Mouse (Mus musculus) liver (tissue): ENCODE measurements around the gene Crtam.
A peak's percentile ranks its signal among the peaks of the same experiment; 100 is the strongest.

Source experiments
- DNase-seq: peaks from one replicate; pipeline ENCODE4 v3.0.0-alpha.2; 2020; ENCODE audit warnings: mixed read lengths

The Crtam gene

DNA sequence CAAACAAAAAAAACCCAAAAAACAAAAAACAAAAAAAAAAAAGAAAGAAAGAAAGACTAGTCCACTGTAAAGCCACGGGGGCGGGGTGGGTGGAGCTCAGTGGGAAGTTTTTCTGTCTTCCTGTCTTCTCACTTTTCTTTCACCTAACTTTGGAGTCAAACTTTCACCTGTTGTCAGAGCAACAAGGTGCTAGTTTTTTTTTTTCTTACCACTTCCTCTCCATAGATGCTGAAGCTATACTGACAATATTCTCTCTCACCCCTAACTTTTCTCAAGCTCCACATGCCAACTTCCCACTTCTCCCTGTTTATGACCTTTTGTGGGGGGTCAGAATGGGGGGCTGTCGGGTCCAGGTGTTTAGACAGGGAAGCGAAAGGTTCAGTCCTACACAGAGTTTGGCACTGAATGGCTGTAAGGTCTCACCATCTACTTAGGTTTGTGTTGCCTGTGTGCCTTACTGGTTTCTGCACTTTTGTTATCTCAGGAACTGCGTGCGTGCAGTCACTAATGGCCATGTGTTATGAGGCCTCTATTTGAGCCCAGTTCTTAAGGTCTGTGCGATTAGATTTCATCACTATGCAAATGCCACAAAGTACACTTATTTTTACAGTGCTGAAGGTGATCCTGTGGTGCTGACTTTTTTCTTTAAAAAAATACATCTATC lies 7.2 kb downstream of the Crtam start:
- no peak for DNase-seq

DNA sequence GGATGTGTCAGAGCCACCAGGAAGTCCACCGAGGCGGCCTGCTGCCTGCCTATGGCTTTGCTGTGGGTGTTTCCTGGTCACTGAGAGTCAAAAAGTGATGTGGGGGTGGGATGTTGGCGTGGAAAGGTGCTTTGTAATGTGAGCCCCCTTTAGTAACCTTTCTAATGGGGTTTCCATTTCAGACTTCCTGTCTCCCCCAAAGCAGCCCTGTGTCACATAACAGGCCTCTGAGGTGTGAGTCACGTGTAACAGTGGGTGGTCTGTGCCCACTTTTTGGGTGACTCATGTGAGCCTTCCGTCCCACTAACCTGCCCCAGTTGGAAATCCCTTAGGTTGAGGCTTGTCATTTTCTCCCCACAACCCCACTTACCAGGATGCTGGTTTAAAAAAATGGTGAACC lies 10.4 kb downstream of the Crtam start:
- DNase-seq, result no peak

DNA sequence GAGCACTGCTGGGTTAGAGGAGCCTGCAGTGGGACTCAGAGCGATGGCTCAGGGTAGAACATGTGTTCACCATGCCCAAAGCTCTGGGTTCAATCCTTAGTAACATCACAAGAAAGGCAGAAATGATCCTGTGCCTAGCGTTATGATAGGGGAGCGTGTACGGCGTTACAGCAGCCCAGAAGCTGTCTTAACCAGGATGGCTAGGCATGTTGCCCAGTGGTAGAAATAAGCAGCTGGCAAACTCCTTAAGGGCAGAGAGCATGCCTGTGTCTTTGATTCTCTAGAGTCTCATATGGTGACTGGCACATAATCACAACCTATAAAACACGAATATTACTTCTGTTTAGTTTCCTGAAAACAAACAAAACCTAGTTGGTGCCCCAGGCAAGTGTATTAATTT lies 12.9 kb downstream of the Crtam start:
- no peak for DNase-seq

DNA sequence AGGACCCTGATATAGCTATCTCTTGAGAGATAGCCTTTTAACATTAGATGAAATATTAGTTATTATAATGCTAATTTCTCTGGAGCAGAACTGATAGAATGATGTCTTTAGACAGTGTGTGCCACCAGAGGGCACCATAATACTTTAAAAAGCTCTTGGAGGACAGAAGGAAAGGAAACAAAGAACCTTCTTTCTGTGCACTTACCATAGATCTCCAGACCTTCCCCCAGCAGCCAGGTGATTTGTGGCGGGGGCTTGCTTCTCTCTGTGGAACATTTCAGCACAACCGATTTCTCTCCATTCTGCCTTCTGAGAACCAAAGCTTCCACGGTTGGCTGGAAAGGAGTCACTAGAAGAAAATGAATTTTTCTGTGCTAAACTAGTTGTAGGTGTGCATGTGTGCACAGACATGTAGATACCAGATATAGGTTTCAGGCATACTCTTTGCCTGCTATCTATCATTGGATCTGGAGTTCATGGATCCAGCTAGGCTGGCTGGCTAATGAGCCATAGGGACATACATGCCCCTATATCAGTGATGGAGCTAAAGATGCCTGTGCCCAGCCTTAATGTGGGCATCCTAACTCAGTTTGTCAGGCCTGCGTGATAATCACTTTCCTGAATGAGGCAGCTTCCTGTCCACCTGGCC lies 14.4 kb downstream of the Crtam start:
- DNase-seq, result peak; percentile 30

DNA sequence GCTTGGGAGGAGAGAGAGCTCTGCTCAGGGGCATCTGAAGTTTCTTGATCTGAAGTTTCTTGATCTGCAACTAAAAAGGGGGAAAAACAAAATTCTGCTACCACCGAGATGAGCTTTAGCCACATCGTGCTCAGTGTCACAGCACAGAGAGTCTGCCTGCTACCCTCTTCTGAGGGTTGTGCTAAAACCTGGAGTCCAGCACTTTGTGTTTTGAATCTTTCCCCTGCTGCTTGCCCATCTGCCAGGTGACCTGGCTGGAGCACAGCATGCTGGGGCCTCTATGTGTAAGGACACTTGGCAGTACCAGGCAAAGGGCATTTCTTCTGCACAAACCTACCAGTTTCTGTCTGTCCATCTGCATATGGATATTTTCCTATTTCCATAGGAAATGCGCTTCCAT lies 20.1 kb downstream of the Crtam start:
- no peak for DNase-seq

DNA sequence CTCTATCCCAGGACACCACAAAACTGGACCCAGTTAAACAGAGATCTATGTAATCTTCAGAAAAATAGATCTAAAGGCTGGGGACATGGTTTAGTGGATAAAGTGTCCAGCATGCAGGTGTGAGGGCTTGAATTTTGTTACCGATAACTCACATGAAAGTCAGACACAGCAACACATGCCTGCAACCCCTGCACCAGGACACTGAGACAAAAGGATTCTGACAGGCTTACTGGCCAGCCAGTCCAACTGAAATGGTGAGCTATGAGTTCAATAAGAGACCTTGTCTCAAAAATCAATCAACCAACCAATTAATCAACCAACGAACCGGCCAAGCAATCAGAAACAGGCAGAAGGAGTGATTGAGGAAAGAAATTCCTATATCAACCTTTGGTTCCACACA lies 20.7 kb downstream of the Crtam start:
- no peak for DNase-seq

DNA sequence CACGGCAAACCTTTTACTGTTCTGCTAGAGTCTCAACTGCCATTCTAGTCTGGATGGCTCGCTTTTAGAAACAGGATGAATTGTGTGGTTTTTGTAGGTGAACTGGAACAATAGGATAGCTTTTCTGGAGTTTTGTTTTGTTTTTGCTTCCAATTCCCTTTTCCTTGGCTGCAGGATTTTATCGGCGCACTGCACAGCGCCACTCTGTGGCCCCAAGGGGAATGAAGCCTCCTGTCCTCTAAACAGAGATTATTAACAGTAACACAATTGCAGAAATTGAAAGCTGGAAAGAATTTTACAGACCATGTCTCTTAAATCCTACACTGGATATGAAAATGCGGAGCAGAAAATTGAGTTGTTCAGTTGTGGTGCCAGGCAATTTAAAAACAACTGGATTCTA lies 21.9 kb downstream of the Crtam start:
- DNase-seq, result no peak

DNA sequence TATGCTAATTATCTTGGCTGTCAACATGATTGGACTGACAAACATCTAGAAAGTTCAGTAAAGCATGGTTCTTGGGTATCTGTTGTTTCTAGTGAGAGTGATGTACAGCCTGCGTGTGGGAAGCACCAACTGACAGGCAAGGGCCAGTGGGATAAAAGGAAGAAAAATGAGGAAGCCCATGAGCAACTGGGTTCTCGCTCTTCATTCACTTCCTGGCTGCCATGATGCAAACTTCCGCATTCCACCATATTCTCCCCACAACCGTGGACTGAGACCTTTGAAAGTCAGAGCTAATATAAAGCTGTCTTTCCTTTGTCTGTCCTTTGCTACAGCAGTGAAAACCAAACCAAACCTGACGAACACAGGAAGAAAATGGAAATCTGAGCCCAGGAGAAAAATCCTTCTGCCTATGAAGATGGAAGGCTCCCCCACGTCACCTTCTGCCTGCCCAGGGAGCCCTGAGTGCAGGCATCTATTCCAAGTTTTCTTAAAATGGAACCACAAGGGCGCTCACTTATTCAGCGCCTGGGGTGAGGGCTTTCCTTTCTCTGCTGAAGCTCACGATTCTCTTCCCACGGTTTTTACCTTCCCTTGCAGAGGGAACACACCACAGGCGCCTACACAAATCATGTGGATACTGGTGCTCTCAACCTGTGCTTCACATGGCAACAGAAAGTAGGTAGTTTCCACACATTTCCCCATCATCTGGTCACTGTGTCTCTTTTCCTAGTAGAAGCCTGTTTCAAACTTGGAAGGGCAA lies 30.2 kb downstream of the Crtam start:
- DNase-seq, result no peak

DNA sequence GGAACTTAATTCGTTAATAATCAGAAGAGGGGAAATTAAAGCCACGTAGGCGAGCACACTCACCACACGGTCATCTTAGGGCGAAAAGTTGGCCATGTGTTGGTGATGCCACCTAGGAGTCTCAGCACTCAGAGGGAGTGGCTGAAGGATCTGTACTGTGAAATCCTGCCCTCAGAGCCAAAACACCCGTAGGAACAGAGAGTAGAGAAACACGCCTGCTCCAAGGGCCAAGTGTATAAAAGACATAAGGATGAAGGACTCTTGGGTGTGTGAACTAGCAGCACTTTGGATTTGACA lies 40.1 kb downstream of the Crtam start:
- DNase-seq, result no peak

DNA sequence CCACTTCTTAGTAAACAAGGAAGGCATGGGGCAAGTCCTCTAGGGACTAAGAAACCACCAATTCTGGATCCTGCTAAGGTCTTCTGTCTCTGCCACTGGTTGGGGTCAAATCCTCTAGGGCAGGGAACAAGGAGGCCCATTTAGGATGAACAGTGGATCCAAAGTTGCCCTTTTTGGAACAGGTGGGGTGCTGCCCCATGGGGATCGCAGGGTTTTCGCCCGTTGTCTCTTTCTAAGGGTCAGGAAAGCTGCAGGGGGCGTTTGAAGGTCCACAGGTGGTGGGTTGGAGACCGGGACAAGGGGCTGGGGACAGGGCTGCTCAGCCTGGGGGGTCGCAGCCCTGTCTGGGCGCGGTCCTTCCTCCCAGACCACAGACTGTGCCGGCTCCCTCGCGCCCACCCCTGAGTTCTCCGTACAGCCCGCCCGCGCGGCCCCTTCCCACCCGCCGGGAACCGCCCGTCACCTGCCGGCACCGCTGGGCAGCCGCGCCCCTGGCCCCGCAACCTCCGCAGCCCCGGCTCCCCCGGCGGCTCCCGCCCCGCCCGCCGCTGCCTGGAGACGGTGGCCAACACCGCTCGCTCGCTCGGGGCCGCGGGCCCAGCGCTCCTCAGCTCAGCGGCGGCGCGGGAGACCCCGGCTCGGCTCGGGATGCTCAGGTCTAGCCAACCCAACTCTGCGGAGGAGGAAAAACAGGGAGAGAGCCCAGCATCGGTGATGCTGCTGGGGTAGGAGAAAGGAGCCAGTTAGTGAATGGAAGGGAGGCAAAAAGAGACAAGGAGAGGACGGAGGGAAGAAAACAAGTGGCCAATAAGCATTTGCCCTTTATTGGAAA lies 40.6 kb downstream of the Crtam start, which contains the start of gene Jhy:
Gene Jhy (minus strand): TSS at position 533 of the 832 bp plus-strand sequence.
- DNase-seq, result no peak

DNA sequence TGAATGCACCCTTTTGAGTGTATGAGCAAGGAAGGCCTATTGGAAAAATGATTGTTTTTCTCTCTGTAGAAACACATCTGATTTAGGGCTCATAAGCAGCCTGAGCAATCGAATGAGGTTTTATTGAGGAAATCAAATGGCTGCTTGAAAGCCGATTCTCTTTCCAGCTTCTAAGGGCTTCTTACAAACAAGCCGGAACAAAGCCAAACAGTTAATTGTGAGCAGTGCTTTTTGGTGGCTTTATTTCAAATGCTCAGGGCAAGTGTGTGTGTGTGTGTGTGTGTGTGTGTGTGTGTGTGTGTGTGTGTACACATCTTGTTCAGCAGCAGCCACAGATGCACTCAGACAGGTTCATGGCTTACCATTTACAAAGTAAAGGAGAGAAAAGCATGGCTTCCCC lies 43.0 kb downstream of the Crtam start:
- no peak for DNase-seq

DNA sequence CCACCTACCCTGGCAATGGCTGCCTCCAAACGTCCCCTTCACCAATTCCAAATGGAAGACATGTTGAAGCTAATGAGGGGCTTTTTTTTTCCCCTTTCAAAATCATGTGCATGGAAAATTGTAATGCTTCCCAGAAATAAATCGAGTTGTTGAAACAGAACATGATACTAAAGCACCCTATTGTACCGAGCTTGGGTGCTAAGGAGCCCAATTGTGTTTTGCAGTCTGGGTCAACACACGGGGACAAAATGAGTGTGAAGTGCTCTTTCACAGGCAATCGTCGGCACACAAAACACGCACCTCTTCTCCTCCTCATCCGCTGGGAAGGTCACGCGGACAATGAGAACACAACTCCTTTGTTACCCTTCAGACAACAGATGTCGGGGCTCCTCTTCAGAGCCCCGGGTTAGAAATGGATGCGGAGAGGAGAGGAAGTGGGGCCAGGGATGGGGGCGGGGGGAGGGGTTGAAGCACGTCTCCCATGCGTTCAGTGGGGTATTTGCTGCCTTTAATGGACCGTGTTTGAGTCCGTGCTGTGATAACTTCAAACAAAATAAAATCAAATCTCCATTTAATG lies 55.3 kb downstream of the Crtam start:
- no peak for DNase-seq

DNA sequence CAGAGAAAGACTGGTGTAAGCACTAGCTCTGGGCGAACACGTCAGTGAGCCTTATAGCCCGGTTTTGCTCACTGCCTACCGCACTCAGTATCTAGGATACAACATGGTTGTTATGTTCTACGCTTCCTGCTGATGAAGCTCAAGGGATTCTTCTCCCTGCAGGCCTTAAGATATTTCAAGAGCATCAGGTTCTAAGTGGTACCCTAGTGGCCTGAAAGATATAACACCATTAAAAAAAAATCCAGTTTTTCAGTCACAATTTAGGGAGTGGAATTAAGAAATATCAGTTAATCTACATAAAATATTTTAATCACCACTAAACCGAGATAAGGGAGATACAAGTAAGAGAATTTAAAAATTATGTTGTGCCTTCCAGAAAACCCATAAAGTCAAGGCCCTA lies 56.0 kb downstream of the Crtam start:
- no peak for DNase-seq

DNA sequence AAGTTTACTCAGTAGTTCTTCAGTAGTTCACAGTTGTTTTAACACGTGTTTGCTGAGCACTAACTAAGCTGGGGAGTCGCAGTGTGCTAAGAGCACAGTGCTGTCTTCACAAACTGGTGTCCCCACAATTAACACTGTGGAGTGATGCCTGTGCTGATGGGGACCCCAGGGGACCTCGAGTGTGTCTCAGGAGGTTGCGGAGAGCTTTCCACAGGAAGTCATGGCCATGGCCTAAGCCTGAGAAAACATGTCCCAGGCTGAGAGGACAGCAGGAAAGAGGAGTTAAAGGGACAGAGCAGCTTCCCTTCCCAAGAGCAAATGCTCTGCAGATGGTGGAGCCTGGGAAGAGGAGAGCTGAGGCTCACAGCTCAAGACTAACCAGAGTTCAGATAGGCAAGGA lies 57.3 kb downstream of the Crtam start:
- no peak for DNase-seq

DNA sequence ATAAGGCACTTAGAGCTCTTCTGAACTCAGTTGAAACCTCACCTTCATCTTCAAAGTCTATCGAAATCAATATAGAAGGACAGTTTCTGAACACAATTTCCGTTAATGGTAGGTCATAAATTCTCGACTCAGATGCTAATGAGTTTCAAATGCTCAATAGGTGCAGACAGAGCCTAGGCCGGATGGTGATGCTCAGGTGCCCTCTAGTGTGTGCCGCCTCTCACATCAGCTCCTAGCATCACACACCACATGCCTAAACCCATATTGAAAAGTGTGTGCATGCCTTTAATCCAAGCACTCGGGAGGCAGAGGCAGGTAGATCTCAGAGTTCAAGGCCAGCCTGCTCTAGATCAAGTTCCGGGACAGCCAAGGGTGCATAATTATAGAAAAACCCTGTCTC lies 67.0 kb downstream of the Crtam start:
- DNase-seq, result no peak

DNA sequence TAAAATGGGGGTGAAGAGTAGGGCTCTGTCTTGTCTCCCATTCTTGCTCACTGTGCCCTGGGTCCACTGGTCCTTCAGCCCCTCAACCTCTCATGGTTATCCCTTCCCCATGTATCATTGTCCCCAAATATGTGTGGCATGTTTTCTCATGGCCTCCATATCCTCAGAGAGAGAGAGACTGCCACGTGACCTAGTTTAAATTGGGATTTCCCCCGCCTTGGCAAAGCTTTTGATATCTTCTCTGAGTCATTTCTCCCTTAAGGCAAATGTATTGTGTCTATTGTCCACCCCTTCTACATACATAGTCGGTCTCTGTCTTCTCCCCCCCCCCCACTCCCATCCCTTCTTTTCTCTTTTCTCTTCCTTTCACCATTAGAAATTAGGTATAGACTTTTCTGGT lies 71.1 kb downstream of the Crtam start:
- DNase-seq, result no peak

DNA sequence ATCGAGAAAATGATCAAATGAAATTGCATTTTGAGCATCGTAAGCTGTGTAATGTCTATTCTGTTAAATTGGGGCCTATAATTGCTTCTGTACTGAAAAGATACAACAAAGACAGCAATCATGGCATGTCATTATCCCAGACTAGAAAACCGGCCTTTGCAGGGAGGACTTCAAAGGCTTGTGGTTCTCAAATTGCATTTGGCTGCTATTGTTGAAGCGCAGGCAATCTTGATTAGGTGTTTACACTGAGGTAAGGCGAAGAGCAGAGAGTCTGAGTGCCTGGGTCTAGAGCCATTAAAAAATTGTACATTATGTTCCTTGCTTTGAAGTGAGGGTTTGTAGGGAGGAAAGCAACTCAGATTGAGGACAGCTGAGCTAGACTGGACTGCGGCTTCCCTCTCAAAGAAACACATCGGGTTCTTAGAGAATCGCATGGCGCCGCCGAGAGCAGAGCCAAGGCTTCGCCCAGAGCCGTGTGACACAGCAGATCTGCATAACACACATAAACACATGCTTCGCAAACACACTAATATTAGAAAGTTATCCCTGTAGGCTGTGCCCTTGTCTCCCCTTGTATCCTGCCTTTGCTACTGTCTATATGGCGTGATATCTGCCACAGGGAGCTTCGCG lies 77.0 kb downstream of the Crtam start:
- DNase-seq, result no peak
